Mouse (Mus musculus): ENCODE measurements around the gene Pik3r3. TPM values are rescaled to one million over a fixed set of nuclear protein-coding genes. Genes with fewer than 3 reads are reported as not detected.
A peak's percentile ranks its signal among the peaks of the same experiment; 100 is the strongest.

Gene Pik3r3
- polyA plus RNA-seq, 1 experiment from 2014 or later: 0.47 TPM

DNA sequence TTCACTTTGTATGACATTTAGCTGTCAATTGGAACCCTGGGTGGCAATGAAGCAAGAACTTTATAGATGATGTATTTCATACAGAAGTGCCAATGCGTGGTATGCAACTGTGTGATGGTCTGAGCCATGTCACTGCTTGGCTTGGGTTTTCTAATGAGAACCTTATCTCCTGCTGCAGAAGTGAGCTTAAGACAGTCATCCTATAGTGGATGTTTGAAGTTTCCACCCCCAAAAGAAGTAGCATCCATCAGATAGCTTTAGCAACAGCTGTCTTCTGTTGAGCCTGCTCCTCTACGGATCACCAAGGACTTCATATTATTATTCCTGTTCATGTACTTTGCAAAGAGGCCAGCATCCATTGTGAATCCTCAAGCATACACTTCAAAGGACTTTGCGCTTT, 28.6 kb downstream of the Pik3r3 start:
- WGBS (ENCODE audit: missing documents): 95% methylated on average over 3 of the region's 3 CpGs
- Histone ChIP-seq H3K79me2 (ENCODE audit: inconsistent target) (no peaks in the 10 kb centered on the region), H3K36me3 (ENCODE audit: inconsistent target) (no peaks in the 10 kb centered on the region), H3K4me3 (ENCODE audit: inconsistent target) (no peak overlapping the region), H3K27ac (no peak overlapping the region)

DNA sequence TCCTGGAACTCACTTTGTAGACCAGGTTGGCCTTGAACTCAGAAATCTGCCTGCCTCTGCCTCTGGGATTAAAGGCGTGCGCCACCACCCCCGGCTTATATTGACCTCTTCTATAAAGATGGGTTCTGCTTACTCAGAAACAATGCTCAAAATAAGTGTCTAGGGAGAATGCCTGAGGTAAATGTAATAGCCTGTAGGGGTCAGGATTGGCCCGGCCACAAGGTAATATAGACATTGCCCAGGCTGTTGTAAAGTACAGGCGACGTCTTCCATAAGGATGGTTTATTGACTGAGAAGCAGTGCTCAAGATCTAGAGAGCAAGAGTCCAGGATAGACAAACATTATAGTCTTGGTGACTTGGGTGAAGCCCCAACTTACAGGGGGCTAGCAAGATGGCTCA, 46.8 kb downstream of the Pik3r3 start:
- WGBS (ENCODE audit: missing documents): 96% methylated on average over 6 of the region's 6 CpGs
- Histone ChIP-seq H3K79me2 (ENCODE audit: inconsistent target) (no peaks in the 10 kb centered on the region), H3K4me3 (ENCODE audit: inconsistent target) (no peak overlapping the region), H3K27ac (no peak overlapping the region), H3K36me3 (ENCODE audit: inconsistent target) (no peaks in the 10 kb centered on the region)

DNA sequence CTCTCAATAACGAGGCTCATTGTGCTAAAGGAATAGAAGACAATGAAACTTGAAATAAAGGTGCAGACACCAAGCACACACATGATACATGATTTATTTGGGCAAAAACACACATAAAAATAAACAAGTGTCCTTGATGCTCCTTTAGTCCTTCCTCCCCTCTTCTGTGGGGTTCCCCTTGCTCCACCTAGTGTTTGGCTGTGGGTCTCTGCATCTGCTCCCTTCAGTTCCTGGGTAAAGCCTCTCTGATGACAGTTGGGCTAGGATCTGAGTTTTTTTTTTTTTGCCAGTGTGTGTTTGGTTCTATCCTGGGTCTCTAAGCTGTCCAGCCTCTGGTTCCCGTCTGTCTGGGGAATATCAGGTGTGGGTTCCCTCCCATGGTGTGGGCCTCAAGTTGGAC, 60.8 kb downstream of the Pik3r3 start:
- H3K4me3 ChIP-seq (ENCODE audit: inconsistent target): no peak overlapping the region
- WGBS (ENCODE audit: missing documents): 66% methylated on average over 2 of the region's 2 CpGs
- no peaks in the 10 kb centered on the region for H3K79me2 ChIP-seq (ENCODE audit: inconsistent target)
- no peak overlapping the region for H3K27ac ChIP-seq
- no peaks in the 10 kb centered on the region for H3K36me3 ChIP-seq (ENCODE audit: inconsistent target)

DNA sequence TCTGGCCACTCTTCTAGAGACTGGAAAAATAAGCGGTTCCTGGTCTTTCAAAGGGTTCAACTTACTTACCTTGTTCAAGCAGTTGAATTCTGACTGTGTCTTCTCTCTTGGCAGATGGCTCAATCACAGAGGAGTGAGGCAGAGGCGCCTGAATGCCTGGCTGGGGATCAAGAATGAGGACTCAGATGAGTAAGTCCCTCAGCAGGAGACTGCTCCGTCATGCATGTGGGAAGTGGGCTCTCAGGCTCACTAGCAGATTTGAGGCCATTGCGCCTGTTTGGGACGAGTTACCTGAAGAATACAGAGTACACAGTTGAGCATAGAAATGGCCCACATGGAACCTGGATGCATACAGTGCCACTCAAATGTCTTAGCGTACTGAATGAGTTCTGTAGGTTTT, 70.1 kb downstream of the Pik3r3 start:
- no peaks in the 10 kb centered on the region for H3K79me2 ChIP-seq (ENCODE audit: inconsistent target)
- no peaks in the 10 kb centered on the region for H3K36me3 ChIP-seq (ENCODE audit: inconsistent target)
- no peak overlapping the region for H3K27ac ChIP-seq
- WGBS (ENCODE audit: missing documents): 86% methylated on average over 6 of the region's 6 CpGs
- H3K4me3 ChIP-seq (ENCODE audit: inconsistent target): no peak overlapping the region

DNA sequence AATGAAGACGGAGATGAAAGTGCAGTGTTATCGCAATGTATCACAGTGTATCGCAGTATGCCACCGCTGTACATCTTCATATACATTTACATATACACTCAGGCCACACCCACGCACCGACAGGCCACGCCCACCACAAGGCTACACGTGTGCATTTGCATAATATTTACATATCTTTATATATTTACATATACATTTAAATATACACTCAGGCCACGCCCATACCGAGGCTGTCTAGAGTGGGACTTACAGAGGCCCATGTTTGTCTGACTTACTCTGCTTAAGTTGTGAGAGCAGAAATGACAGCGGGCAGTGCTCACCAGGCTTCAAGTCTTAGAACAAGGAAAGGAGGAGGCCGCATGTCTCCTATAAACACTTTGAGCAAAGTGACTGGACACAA, 71.9 kb downstream of the Pik3r3 start:
- 82% methylated on average over 11 of the region's 12 CpGs for WGBS (ENCODE audit: missing documents)
- Histone ChIP-seq H3K27ac (no peak overlapping the region), H3K4me3 (ENCODE audit: inconsistent target) (no peak overlapping the region), H3K36me3 (ENCODE audit: inconsistent target) (no peaks in the 10 kb centered on the region), H3K79me2 (ENCODE audit: inconsistent target) (no peaks in the 10 kb centered on the region)

DNA sequence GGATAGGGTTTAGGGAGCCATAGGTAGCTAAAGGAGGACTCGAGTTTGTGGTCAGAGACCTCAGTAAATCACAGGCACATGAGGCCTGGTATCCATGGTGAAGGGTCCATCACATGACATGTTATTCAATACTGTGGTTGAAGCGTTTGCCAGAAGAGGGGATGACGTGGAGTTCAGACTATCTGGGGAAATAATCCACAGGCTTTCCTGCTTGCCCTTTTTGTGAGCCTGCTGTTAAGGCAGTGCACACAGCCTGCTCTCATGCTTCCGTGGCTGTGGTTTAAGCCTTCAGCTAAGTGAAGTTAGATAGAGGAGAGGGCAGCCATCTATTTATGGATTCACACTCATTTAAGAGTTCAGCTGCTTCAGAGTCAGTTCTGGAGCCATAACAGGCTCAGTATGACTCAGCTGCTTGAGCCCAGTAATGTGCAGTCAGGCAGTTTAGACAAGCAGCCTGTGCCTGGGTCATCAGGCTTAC, 79.5 kb downstream of the Pik3r3 start:
- 3% methylated on average over 4 of the region's 4 CpGs for WGBS (ENCODE audit: missing documents)
- peak overlapping the region; percentile 85 for H3K27ac ChIP-seq
- H3K36me3 ChIP-seq (ENCODE audit: inconsistent target): no peaks in the 10 kb centered on the region
- H3K4me3 ChIP-seq (ENCODE audit: inconsistent target): no peak overlapping the region
- no peaks in the 10 kb centered on the region for H3K79me2 ChIP-seq (ENCODE audit: inconsistent target)

DNA sequence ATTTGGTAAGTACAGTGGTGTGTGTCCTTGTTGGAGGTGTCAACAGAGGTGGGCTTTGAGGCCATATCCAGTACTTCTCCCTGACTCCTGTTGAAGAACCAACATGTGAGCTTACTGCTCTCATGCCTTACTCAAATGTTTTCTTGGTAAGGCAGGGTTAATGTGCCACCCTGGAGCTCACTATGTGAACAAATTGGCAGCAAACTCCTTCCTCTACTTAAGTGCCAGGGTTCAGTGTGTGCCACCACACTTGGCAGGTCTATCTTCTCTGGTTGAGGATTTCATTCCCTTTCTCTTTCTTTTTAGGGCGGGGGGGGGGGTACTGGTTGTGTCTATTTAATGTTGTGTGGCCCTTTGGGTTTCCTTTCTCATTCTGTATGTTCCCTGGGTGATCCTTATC, 83.1 kb downstream of the Pik3r3 start:
- Histone ChIP-seq H3K79me2 (ENCODE audit: inconsistent target) (no peaks in the 10 kb centered on the region), H3K27ac (no peak overlapping the region), H3K36me3 (ENCODE audit: inconsistent target) (peaks cover 10% of the 10 kb centered on the region; the same call in 1 of the 2 replicates), H3K4me3 (ENCODE audit: inconsistent target) (no peak overlapping the region)
- WGBS (ENCODE audit: missing documents): 88% methylated on average over 1 of the region's 1 CpGs

DNA sequence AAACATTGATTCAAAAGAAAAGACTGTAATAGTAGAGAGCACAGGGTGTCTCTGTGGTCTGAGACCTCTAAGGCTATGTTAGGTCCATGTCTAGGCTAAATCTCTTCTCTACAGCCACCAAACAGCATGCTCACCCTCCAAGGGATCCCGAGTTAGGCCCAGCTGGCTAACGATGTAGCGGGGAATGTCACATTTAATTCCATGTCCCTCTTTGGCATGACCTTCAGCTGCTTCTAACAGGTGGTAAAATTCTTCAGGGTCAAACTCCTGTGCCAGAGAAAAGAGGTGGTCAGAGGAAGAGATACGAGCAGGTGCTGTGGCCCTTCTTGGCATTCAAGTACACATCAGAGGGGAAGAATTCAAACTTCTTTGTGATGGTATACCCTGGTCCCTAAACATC, 96.2 kb downstream of the Pik3r3 start:
- H3K27ac ChIP-seq: no peak overlapping the region
- H3K36me3 ChIP-seq (ENCODE audit: inconsistent target): 0 out of 2 replicates have a peak, but pooled peaks cover 4% of the 10 kb centered on the region
- H3K4me3 ChIP-seq (ENCODE audit: inconsistent target): no peak overlapping the region
- H3K79me2 ChIP-seq (ENCODE audit: inconsistent target): no peaks in the 10 kb centered on the region
- 100% methylated on average over 4 of the region's 4 CpGs for WGBS (ENCODE audit: missing documents)

DNA sequence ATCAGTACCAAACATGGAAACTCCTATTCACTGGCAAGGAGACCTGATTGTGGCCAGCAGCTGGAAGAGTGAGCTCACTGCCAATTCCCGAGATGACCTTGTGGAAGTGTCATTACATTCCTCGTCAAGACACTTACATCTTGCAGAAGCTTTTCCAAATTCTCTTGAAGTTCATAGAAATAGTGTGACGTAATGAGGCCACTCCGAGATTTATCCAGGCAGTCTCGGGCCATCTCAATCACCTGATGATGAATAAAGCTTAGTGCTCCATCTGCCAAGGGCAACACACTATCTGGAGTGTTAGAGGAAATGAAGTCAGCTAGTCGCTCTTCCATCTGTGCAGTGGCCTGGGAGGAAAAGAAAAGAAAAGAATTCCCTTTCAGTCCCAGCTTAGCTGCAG, 100.7 kb downstream of the Pik3r3 start:
- Histone ChIP-seq H3K79me2 (ENCODE audit: inconsistent target) (no peaks in the 10 kb centered on the region), H3K27ac (no peak overlapping the region), H3K4me3 (ENCODE audit: inconsistent target) (no peak overlapping the region), H3K36me3 (ENCODE audit: inconsistent target) (no peaks in the 10 kb centered on the region)
- 91% methylated on average over 6 of the region's 6 CpGs for WGBS (ENCODE audit: missing documents)

DNA sequence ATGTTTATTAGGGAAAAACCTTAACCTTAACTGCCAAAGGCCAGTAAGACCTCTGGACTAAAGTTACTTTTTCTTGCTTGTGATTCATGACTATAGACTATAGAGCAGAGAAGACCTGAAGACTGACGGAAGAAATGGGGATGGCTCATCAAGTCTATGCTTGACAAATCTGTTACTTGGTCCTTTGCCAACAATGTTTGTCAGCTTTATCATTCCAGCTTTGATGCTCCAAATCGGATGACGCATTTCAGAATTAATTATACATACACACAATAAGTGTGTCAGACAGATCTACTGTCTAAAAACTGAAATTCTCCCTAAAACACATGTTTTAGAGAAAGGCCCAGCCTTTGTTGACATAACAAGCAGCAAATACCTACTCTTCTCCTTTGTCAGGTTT, 107.8 kb downstream of the Pik3r3 start:
- 100% methylated on average over 3 of the region's 3 CpGs for WGBS (ENCODE audit: missing documents)
- no peak overlapping the region for H3K4me3 ChIP-seq (ENCODE audit: inconsistent target)
- H3K27ac ChIP-seq: no peak overlapping the region
- H3K79me2 ChIP-seq (ENCODE audit: inconsistent target): no peaks in the 10 kb centered on the region
- no peaks in the 10 kb centered on the region for H3K36me3 ChIP-seq (ENCODE audit: inconsistent target)

DNA sequence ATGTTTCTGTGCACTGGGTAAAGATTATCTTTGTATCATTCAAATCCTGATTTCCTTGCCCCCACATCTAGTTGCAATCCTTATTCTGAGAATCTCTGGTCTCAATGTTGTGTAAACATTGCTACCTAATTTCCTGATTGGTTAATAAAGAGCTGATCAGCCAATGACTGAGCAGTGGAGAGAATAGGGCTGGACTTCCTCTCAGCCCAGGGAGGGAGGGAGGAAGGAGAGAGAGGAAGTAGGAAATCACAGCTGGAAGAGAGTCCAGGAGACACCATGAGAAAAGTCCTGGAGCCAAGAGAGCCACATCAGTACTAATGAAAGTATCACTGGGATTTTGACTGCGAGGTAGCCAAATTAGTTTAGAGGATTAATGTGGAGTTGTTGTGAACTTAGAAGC, 114.9 kb downstream of the Pik3r3 start:
- Histone ChIP-seq H3K36me3 (ENCODE audit: inconsistent target) (no peaks in the 10 kb centered on the region), H3K4me3 (ENCODE audit: inconsistent target) (no peak overlapping the region), H3K79me2 (ENCODE audit: inconsistent target) (no peaks in the 10 kb centered on the region), H3K27ac (no peak overlapping the region)
- 90% methylated on average over 1 of the region's 1 CpGs for WGBS (ENCODE audit: missing documents)

DNA sequence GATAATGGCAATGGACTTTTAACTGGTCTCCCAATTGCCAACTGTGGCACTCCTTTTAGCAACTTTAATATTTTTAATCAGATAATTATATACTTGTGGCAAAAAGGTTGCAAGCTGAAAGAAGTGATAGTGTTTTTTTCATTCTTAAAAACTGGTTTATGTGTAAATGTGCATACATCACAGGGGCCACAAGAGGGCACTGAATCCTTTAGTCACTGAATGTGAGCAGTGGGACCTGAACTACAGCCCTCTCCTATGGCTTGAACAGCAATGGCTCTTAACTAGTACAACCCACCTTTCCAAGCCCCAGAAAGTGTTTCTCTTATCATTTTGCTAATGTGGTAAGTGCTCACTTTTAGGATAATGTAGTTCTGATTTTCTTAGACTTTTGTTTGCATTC, 120.7 kb downstream of the Pik3r3 start:
- H3K27ac ChIP-seq: no peak overlapping the region
- no peaks in the 10 kb centered on the region for H3K79me2 ChIP-seq (ENCODE audit: inconsistent target)
- no peaks in the 10 kb centered on the region for H3K36me3 ChIP-seq (ENCODE audit: inconsistent target)
- H3K4me3 ChIP-seq (ENCODE audit: inconsistent target): no peak overlapping the region

DNA sequence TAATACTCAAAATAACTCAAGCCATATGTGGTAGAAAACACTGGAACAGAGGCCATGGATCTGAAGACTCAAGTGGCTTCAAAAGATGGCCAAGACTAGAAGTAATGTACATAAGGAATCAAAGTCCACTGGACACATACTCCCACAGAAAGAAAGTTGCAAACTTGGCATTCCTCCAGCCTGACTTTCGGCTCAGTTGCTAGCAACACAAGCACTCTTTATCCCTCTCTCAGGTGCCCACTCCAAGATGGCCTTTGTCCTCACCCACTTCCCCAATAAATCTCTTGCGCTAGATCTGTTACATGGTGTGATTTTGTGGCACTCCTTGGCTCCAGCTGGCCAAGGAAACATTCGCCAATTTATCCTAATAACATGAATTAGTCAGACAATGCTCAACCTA, 131.1 kb downstream of the Pik3r3 start:
- Histone ChIP-seq H3K4me3 (ENCODE audit: inconsistent target) (no peak overlapping the region), H3K79me2 (ENCODE audit: inconsistent target) (no peaks in the 10 kb centered on the region), H3K27ac (no peak overlapping the region), H3K36me3 (ENCODE audit: inconsistent target) (no peaks in the 10 kb centered on the region)
- 98% methylated on average over 3 of the region's 3 CpGs for WGBS (ENCODE audit: missing documents)

Other genes with a start within 250 kb of the Pik3r3 start
- 0.09 TPM in 1 of 3 replicates, not detected in the others for gene Faah, start 203.7 kb upstream of the Pik3r3 start, polyA plus RNA-seq (2018)
- gene Nsun4, start 167.7 kb upstream of the Pik3r3 start, polyA plus RNA-seq (2018): 4.4 to 6.4 TPM (median 6.0 TPM) in 3 replicates
- gene Uqcrh, start 146.5 kb upstream of the Pik3r3 start, polyA plus RNA-seq (2018): 366 to 481 TPM (median 405 TPM) in 3 replicates
- 19.7 to 34.0 TPM (median 33.3 TPM) in 3 replicates for gene Lrrc41, start 146.3 kb upstream of the Pik3r3 start, polyA plus RNA-seq (2018)
- gene Rad54l, start 97.9 kb upstream of the Pik3r3 start, polyA plus RNA-seq (2018): 2.2 to 12.5 TPM (median 3.6 TPM) in 3 replicates
- 16.6 to 29.9 TPM (median 17.1 TPM) in 3 replicates for gene Pomgnt1, start 97.8 kb upstream of the Pik3r3 start, polyA plus RNA-seq (2018)
- gene Lurap1, start 70.3 kb upstream of the Pik3r3 start, polyA plus RNA-seq (2018): 0.09 to 0.10 TPM in 2 of 3 replicates, not detected in the other
- not detected in 3 replicates for gene Tspan1, start 54.0 kb upstream of the Pik3r3 start, polyA plus RNA-seq (2018)
- gene 1700042G07Rik, start 48.2 kb upstream of the Pik3r3 start, polyA plus RNA-seq (2018): not detected in 3 replicates
- gene Gm49337, start 48.2 kb upstream of the Pik3r3 start, polyA plus RNA-seq (2018): not detected in 3 replicates
- 9.9 to 19.9 TPM (median 12.8 TPM) in 3 replicates for gene Mast2, start 242.6 kb downstream of the Pik3r3 start, polyA plus RNA-seq (2018)